Mouse (Mus musculus) heart, postnatal 0 days (tissue): Measurements from ENCODE around the gene Hus1. TPM values are rescaled to one million over a fixed set of nuclear protein-coding genes. Genes with fewer than 3 reads are reported as not detected.
A peak's percentile ranks its signal among the peaks of the same experiment; 100 is the strongest.

Experiments
- ATAC-seq: fragments of 200-750 bp; cut with Nextera tagmentation; 2 replicates; pipeline ENCODE4 v1.8.0; 2017; ENCODE audit warnings: low read depth, moderate number of reproducible peaks, moderate library complexity; ENCODE audit not compliant: insufficient read depth
- DNase-seq: peaks from one replicate; pipeline ENCODE4 v3.0.0-alpha.2; 2016; ENCODE audit warnings: low spot score
- H3K27ac ChIP-seq: fragments of 300-500 bp; sonication (generic); 2 replicates; pipeline ENCODE4 v1.5.1; 2014; ENCODE audit warnings: low read depth, mild to moderate bottlenecking
- H3K27me3 ChIP-seq: fragments of 300-500 bp; sonication (generic); 2 replicates; pipeline ENCODE4 v1.6.1; 2014; ENCODE audit warnings: low read length, mixed read lengths; ENCODE audit not compliant: control insufficient read depth, insufficient read depth
- H3K36me3 ChIP-seq: fragments of 300-500 bp; sonication (generic); replicated peaks from 2 replicates; pipeline ENCODE4 v1.6.1; 2014; ENCODE audit warnings: low read length, mixed read lengths; ENCODE audit not compliant: control insufficient read depth, insufficient read depth
- H3K4me1 ChIP-seq: fragments of 300-500 bp; sonication (generic); 2 replicates; pipeline ENCODE4 v1.6.1; 2014; ENCODE audit warnings: antibody characterized with exemption; ENCODE audit not compliant: control insufficient read depth, insufficient read depth
- H3K4me2 ChIP-seq: fragments of 300-500 bp; sonication (generic); 2 replicates; pipeline ENCODE4 v1.6.1; 2014; ENCODE audit warnings: low read depth, mild to moderate bottlenecking, low read length, moderate library complexity
- H3K4me3 ChIP-seq: fragments of 300-500 bp; sonication (generic); 2 replicates; pipeline ENCODE4 v1.5.1; 2014; ENCODE audit warnings: low read depth, low read length
- H3K9ac ChIP-seq: fragments of 300-500 bp; sonication (generic); replicated peaks from 2 replicates; pipeline ENCODE4 v1.6.1; 2014; ENCODE audit warnings: low read depth, low read length, mixed read lengths
- H3K9me3 ChIP-seq: fragments of 300-500 bp; sonication (generic); replicated peaks from 2 replicates; pipeline ENCODE4 v1.6.1; 2016; ENCODE audit warnings: low read length; ENCODE audit not compliant: control insufficient read depth
- CTCF ChIP-seq: IDR thresholded peaks from 2 replicates; pipeline ENCODE4 v1.5.1; 2016; ENCODE audit warnings: antibody characterized with exemption, control low read depth, low read depth
- EP300 ChIP-seq: IDR thresholded peaks from 2 replicates; pipeline ENCODE4 v1.6.1; 2016; ENCODE audit warnings: antibody characterized with exemption, low read depth
- WGBS: fragments of 180-500 bp; shearing (Covaris S2); extraction: QIAGEN DNeasy Blood & Tissue Kit; methylation state at CpG from one replicate; pipeline ENCODE4 v1.1.7; 2014; 5-methylcytosine and 5-hydroxymethylcytosine counted together
- polyA plus RNA-seq: library from polyadenylated mRNA; unstranded; fragments of >200 nt; fragmentation: Nextera tagmentation; extraction: Ambion mirVana; gene quantifications from 2 replicates; pipeline ENCODE4 v1.2.1, GENCODE M21; 2015
- total RNA-seq: library from RNA; depleted of rRNA; stranded (reverse); fragments of >200 nt; gene quantifications from 2 replicates; pipeline ENCODE4 v1.2.3, GENCODE M21; 2014; ENCODE audit warnings: low replicate concordance

Gene Hus1
- total and polyA plus RNA-seq, 2 experiments from 2014 or later, result 8.4 to 14.4 TPM

- Histone ChIP-seq H3K4me1 (0 out of 2 replicates have a peak, but pooled peaks cover 8% of the 10 kb centered on the region), H3K27me3 (no peaks in the 10 kb centered on the region), H3K4me2 (no peak overlapping the region), H3K27ac (peak overlapping the region; percentile 73), H3K9ac (no peak overlapping the region), H3K4me3 (no peak overlapping the region), H3K36me3 (no peaks in the 10 kb centered on the region), H3K9me3 (no peaks in the 10 kb centered on the region)
- TF ChIP-seq CTCF, result no peak
- no peak for TF ChIP-seq EP300
- 33% methylated on average over 3 of the region's 3 CpGs for WGBS
- DNase-seq, result peak; percentile 52
- peak; percentile 86 for ATAC-seq
These were observed 14.2 kb upstream of the Hus1 start for GRCm38 (mm10) chr11:9025211-9025610.

DNA sequence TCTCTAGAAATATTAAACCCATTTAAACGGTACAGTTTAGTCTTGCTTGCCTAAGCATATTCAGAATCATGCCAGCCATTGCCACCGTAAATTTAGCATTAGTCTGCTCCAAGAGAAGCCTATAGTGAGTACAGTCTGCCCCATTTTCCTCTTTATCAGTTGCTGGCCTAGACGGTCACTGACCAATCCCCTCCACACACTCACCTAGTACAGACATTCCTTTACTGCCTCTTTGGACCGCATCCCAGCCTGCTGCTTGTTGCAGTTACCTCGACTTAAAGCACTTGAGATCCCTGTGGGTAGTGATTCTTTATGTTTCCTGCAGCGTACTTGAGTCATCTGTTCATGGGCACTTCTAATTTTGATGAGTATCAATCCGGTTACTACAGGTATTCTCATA, 13.8 kb upstream of the Hus1 start:
- DNase-seq (no peak), ATAC-seq (peak; percentile 85)
- 35% methylated on average over 7 of the region's 7 CpGs for WGBS
- Histone ChIP-seq H3K27ac (peak overlapping the region; percentile 73), H3K36me3 (no peaks in the 10 kb centered on the region), H3K4me1 (0 out of 2 replicates have a peak, but pooled peaks cover 8% of the 10 kb centered on the region), H3K4me3 (no peak overlapping the region), H3K9me3 (no peaks in the 10 kb centered on the region), H3K27me3 (no peaks in the 10 kb centered on the region), H3K4me2 (no peak overlapping the region), H3K9ac (no peak overlapping the region)
- TF ChIP-seq EP300 (no peak), CTCF (no peak)

- Histone ChIP-seq H3K4me1 (0 out of 2 replicates have a peak, but pooled peaks cover 7% of the 10 kb centered on the region), H3K27me3 (no peaks in the 10 kb centered on the region), H3K9ac (no peak overlapping the region), H3K4me3 (no peak overlapping the region), H3K9me3 (no peaks in the 10 kb centered on the region), H3K27ac (no peak overlapping the region), H3K36me3 (no peaks in the 10 kb centered on the region), H3K4me2 (no peak overlapping the region)
- TF ChIP-seq CTCF, result no peak
- TF ChIP-seq EP300, result no peak
- ATAC-seq (no peak), DNase-seq (no peak)
- WGBS, result 89% methylated on average over 5 of the region's 5 CpGs
These were observed 9.2 kb upstream of the Hus1 start for GRCm38 (mm10) chr11:9020207-9020606.

DNA sequence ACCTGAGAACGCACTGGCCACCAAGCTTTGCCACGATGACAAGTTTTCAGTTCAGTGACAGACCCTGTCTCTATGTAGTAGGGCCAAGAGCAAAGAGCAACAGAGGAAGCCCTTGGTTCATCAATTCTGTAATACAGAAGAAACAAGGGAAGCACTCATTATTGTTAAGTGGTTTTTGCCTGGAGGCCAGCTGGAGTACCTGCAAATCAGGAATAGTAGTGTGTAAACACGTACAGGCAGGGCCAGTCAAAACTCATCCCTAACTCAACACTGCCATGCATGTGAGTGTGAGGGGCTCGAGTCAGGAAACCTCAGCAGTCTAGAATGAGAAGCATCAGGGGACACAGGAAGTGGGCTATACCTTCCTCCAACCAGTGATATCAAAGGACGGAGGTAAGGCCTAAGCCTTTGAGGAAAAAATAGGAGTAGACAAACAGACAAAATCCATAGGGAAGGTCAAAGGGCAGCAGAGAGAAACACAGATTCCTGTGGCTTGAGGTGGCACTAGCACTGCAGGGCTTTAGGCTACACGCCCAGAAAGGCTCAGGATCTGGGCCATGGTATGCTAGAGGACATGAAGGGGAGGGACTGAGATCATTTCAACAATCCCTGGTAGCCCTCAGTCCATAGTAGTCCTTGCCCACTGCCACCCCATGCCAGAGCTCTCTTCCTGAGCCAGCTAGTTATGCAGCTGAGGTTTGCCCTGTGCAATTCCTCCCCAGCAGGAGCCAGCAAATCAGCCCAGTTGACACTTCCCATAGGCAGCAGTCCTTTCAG, 7.7 kb upstream of the Hus1 start:
- WGBS, result 75% methylated on average over 6 of the region's 6 CpGs
- TF ChIP-seq CTCF, result no peak
- no peak for TF ChIP-seq EP300
- Histone ChIP-seq H3K9ac (no peak overlapping the region), H3K9me3 (no peaks in the 10 kb centered on the region), H3K4me1 (no peaks in the 10 kb centered on the region), H3K4me3 (no peak overlapping the region), H3K27me3 (no peaks in the 10 kb centered on the region), H3K4me2 (no peak overlapping the region), H3K36me3 (no peaks in the 10 kb centered on the region), H3K27ac (no peak overlapping the region)
- ATAC-seq (no peak), DNase-seq (no peak)

GRCm38 (mm10) chr11:9014740-9015139, 3.7 kb upstream of the Hus1 start:
- no peaks in the 10 kb centered on the region for H3K27me3 ChIP-seq
- no peaks in the 10 kb centered on the region for H3K36me3 ChIP-seq
- TF ChIP-seq EP300, result no peak
- no peak overlapping the region for H3K4me2 ChIP-seq
- DNase-seq (no peak), ATAC-seq (no peak)
- H3K9me3 ChIP-seq, result no peaks in the 10 kb centered on the region
- peaks cover 7% of the 10 kb centered on the region for H3K4me1 ChIP-seq
- H3K4me3 ChIP-seq, result no peak overlapping the region
- H3K9ac ChIP-seq, result no peak overlapping the region
- WGBS, result 74% methylated on average over 3 of the region's 3 CpGs
- no peak overlapping the region for H3K27ac ChIP-seq

GRCm38 (mm10) chr11:9011348-9011747, 357 bp upstream of the Hus1 start:
- Histone ChIP-seq H3K9me3 (no peaks in the 10 kb centered on the region), H3K27me3 (no peaks in the 10 kb centered on the region), H3K4me3 (peak overlapping the region; percentile 96), H3K27ac (peak overlapping the region; percentile 94; the same call in 1 of the 2 replicates), H3K36me3 (peaks cover 21% of the 10 kb centered on the region), H3K4me1 (peaks cover 10% of the 10 kb centered on the region), H3K4me2 (peak overlapping the region; percentile 73), H3K9ac (peak overlapping the region; percentile 89)
- ATAC-seq (no peak), DNase-seq (no peak)
- TF ChIP-seq EP300 (no peak), CTCF (no peak)
- WGBS, result 1% methylated on average over 3 of the region's 3 CpGs
